Mouse (Mus musculus): ENCODE data around the gene Trappc6b. TPM values are rescaled to one million over a fixed set of nuclear protein-coding genes. Genes with fewer than 3 reads are reported as not detected.
A peak's percentile ranks its signal among the peaks of the same experiment; 100 is the strongest.

Trappc6b gene
- polyA plus RNA-seq, 1 experiment from 2014 or later: 54.1 TPM

GRCm38 (mm10) chr12:59084446-59084845, 23.2 kb upstream of the Trappc6b start:
- WGBS: 69% methylated on average over 5 of the region's 5 CpGs
- Histone ChIP-seq H3K9me3 (ENCODE audit: control insufficient read depth, low read length) (no peaks in the 10 kb centered on the region), H3K4me3 (ENCODE audit: low read depth, low read length) (no peak overlapping the region), H3K27ac (ENCODE audit: low read depth) (no peak overlapping the region), H3K27me3 (replicated peaks; ENCODE audit: control insufficient read depth, insufficient read depth, low read length) (no peaks in the 10 kb centered on the region), H3K36me3 (ENCODE audit: control insufficient read depth, insufficient read depth, low read length) (no peaks in the 10 kb centered on the region), H3K4me1 (replicated peaks; ENCODE audit: control insufficient read depth, insufficient read depth, low read length) (no peaks in the 10 kb centered on the region), H3K4me2 (ENCODE audit: low read length) (no peak overlapping the region), H3K9ac (ENCODE audit: low read length) (no peak overlapping the region)
- DNase-seq (ENCODE audit: low spot score): no peak
- no peak for ATAC-seq (replicated peaks; ENCODE audit: low FRiP score, low TSS enrichment, low read depth)

GRCm38 (mm10) chr12:59080461-59080860, 19.2 kb upstream of the Trappc6b start:
- no peaks in the 10 kb centered on the region for H3K9me3 ChIP-seq (ENCODE audit: control insufficient read depth, low read length)
- no peak overlapping the region for H3K27ac ChIP-seq (ENCODE audit: low read depth)
- H3K4me1 ChIP-seq (replicated peaks; ENCODE audit: control insufficient read depth, insufficient read depth, low read length): no peaks in the 10 kb centered on the region
- H3K9ac ChIP-seq (ENCODE audit: low read length): no peak overlapping the region
- H3K36me3 ChIP-seq (ENCODE audit: control insufficient read depth, insufficient read depth, low read length): no peaks in the 10 kb centered on the region
- H3K4me2 ChIP-seq (ENCODE audit: low read length): no peak overlapping the region
- H3K27me3 ChIP-seq (replicated peaks; ENCODE audit: control insufficient read depth, insufficient read depth, low read length): no peaks in the 10 kb centered on the region
- no peak for ATAC-seq (replicated peaks; ENCODE audit: low FRiP score, low TSS enrichment, low read depth)
- no peak for DNase-seq (ENCODE audit: low spot score)
- 81% methylated on average over 4 of the region's 4 CpGs for WGBS
- H3K4me3 ChIP-seq (ENCODE audit: low read depth, low read length): no peak overlapping the region

GRCm38 (mm10) chr12:59077883-59078282, 16.6 kb upstream of the Trappc6b start:
- ATAC-seq (replicated peaks; ENCODE audit: low FRiP score, low TSS enrichment, low read depth) (no peak), DNase-seq (ENCODE audit: low spot score) (no peak)
- Histone ChIP-seq H3K9ac (ENCODE audit: low read length) (no peak overlapping the region), H3K9me3 (ENCODE audit: control insufficient read depth, low read length) (no peaks in the 10 kb centered on the region), H3K27me3 (replicated peaks; ENCODE audit: control insufficient read depth, insufficient read depth, low read length) (no peaks in the 10 kb centered on the region), H3K27ac (ENCODE audit: low read depth) (no peak overlapping the region), H3K4me1 (replicated peaks; ENCODE audit: control insufficient read depth, insufficient read depth, low read length) (no peaks in the 10 kb centered on the region), H3K36me3 (ENCODE audit: control insufficient read depth, insufficient read depth, low read length) (peaks cover 13% of the 10 kb centered on the region), H3K4me2 (ENCODE audit: low read length) (no peak overlapping the region), H3K4me3 (ENCODE audit: low read depth, low read length) (no peak overlapping the region)
- WGBS: 90% methylated on average over 3 of the region's 3 CpGs

GRCm38 (mm10) chr12:59076996-59077395, 15.7 kb upstream of the Trappc6b start:
- no peaks in the 10 kb centered on the region for H3K27me3 ChIP-seq (replicated peaks; ENCODE audit: control insufficient read depth, insufficient read depth, low read length)
- H3K9ac ChIP-seq (ENCODE audit: low read length): no peak overlapping the region
- WGBS: 83% methylated on average over 3 of the region's 3 CpGs
- H3K4me1 ChIP-seq (replicated peaks; ENCODE audit: control insufficient read depth, insufficient read depth, low read length): no peaks in the 10 kb centered on the region
- H3K4me3 ChIP-seq (ENCODE audit: low read depth, low read length): no peak overlapping the region
- DNase-seq (ENCODE audit: low spot score) (no peak), ATAC-seq (replicated peaks; ENCODE audit: low FRiP score, low TSS enrichment, low read depth) (no peak)
- no peak overlapping the region for H3K27ac ChIP-seq (ENCODE audit: low read depth)
- peaks cover 20% of the 10 kb centered on the region for H3K36me3 ChIP-seq (ENCODE audit: control insufficient read depth, insufficient read depth, low read length)
- no peaks in the 10 kb centered on the region for H3K9me3 ChIP-seq (ENCODE audit: control insufficient read depth, low read length)
- H3K4me2 ChIP-seq (ENCODE audit: low read length): no peak overlapping the region

GRCm38 (mm10) chr12:59074052-59074451, 12.8 kb upstream of the Trappc6b start:
- H3K27me3 ChIP-seq (replicated peaks; ENCODE audit: control insufficient read depth, insufficient read depth, low read length): no peaks in the 10 kb centered on the region
- no peaks in the 10 kb centered on the region for H3K4me1 ChIP-seq (replicated peaks; ENCODE audit: control insufficient read depth, insufficient read depth, low read length)
- WGBS: 90% methylated on average over 3 of the region's 3 CpGs
- H3K36me3 ChIP-seq (ENCODE audit: control insufficient read depth, insufficient read depth, low read length): peaks cover 50% of the 10 kb centered on the region
- no peak overlapping the region for H3K27ac ChIP-seq (ENCODE audit: low read depth)
- no peak overlapping the region for H3K4me2 ChIP-seq (ENCODE audit: low read length)
- no peaks in the 10 kb centered on the region for H3K9me3 ChIP-seq (ENCODE audit: control insufficient read depth, low read length)
- H3K9ac ChIP-seq (ENCODE audit: low read length): no peak overlapping the region
- ATAC-seq (replicated peaks; ENCODE audit: low FRiP score, low TSS enrichment, low read depth) (no peak), DNase-seq (ENCODE audit: low spot score) (no peak)
- H3K4me3 ChIP-seq (ENCODE audit: low read depth, low read length): no peak overlapping the region

GRCm38 (mm10) chr12:59072286-59072685, 11.0 kb upstream of the Trappc6b start:
- no peaks in the 10 kb centered on the region for H3K27me3 ChIP-seq (replicated peaks; ENCODE audit: control insufficient read depth, insufficient read depth, low read length)

GRCm38 (mm10) chr12:59068791-59069190, 7.5 kb upstream of the Trappc6b start:
- DNase-seq (ENCODE audit: low spot score): peak; percentile 31
- Histone ChIP-seq H3K9me3 (ENCODE audit: control insufficient read depth, low read length) (no peaks in the 10 kb centered on the region), H3K36me3 (ENCODE audit: control insufficient read depth, insufficient read depth, low read length) (peaks cover 52% of the 10 kb centered on the region), H3K4me3 (ENCODE audit: low read depth, low read length) (no peak overlapping the region), H3K4me1 (replicated peaks; ENCODE audit: control insufficient read depth, insufficient read depth, low read length) (no peaks in the 10 kb centered on the region; the same call in 1 of the 2 replicates), H3K9ac (ENCODE audit: low read length) (no peak overlapping the region), H3K4me2 (ENCODE audit: low read length) (no peak overlapping the region), H3K27me3 (replicated peaks; ENCODE audit: control insufficient read depth, insufficient read depth, low read length) (no peaks in the 10 kb centered on the region), H3K27ac (ENCODE audit: low read depth) (no peak overlapping the region)
- WGBS: 93% methylated on average over 13 of the region's 13 CpGs
- ATAC-seq (replicated peaks; ENCODE audit: low FRiP score, low TSS enrichment, low read depth): no peak

More at GRCm38 (mm10) chr12:59072286-59072685, 11.0 kb upstream of the Trappc6b start:
- WGBS: 88% methylated on average over 11 of the region's 11 CpGs
- Histone ChIP-seq H3K4me2 (ENCODE audit: low read length) (no peak overlapping the region), H3K9me3 (ENCODE audit: control insufficient read depth, low read length) (no peaks in the 10 kb centered on the region), H3K4me3 (ENCODE audit: low read depth, low read length) (no peak overlapping the region), H3K27ac (ENCODE audit: low read depth) (no peak overlapping the region), H3K9ac (ENCODE audit: low read length) (no peak overlapping the region), H3K36me3 (ENCODE audit: control insufficient read depth, insufficient read depth, low read length) (peaks cover 60% of the 10 kb centered on the region), H3K4me1 (replicated peaks; ENCODE audit: control insufficient read depth, insufficient read depth, low read length) (no peaks in the 10 kb centered on the region)
- ATAC-seq (replicated peaks; ENCODE audit: low FRiP score, low TSS enrichment, low read depth): no peak
- DNase-seq (ENCODE audit: low spot score): no peak

- no peaks in the 10 kb centered on the region; the same call in 1 of the 2 replicates for H3K4me1 ChIP-seq (replicated peaks; ENCODE audit: control insufficient read depth, insufficient read depth, low read length)
- peak overlapping the region; percentile 99 for H3K9ac ChIP-seq (ENCODE audit: low read length)
- H3K36me3 ChIP-seq (ENCODE audit: control insufficient read depth, insufficient read depth, low read length): peaks cover 41% of the 10 kb centered on the region
- DNase-seq (ENCODE audit: low spot score) (no peak), ATAC-seq (replicated peaks; ENCODE audit: low FRiP score, low TSS enrichment, low read depth) (peak; percentile 61; the same call in 1 of the 2 replicates)
- H3K4me2 ChIP-seq (ENCODE audit: low read length): peak overlapping the region; percentile 66
- no peaks in the 10 kb centered on the region for H3K27me3 ChIP-seq (replicated peaks; ENCODE audit: control insufficient read depth, insufficient read depth, low read length)
- under 1% methylated on average over 41 of the region's 41 CpGs for WGBS
- peak overlapping the region; percentile 90 for H3K4me3 ChIP-seq (ENCODE audit: low read depth, low read length)
- H3K9me3 ChIP-seq (ENCODE audit: control insufficient read depth, low read length): no peaks in the 10 kb centered on the region
- peak overlapping the region; percentile 88 for H3K27ac ChIP-seq (ENCODE audit: low read depth)
Measured at GRCm38 (mm10) chr12:59067095-59067494, 5.8 kb upstream of the Trappc6b start.

GRCm38 (mm10) chr12:59066448-59067077, 5.3 kb upstream of the Trappc6b start, which contains the start of gene Pnn:
Gene Pnn, plus strand, starts transcription at chr12:59066884.
- H3K4me2 ChIP-seq (ENCODE audit: low read length): peak within 1 kb of the TSS; percentile 70
- peak within 1 kb of the TSS; percentile 90 for H3K27ac ChIP-seq (ENCODE audit: low read depth)
- peak; percentile 96 for DNase-seq (ENCODE audit: low spot score)
- no peaks in the 10 kb centered on the region; the same call in 1 of the 2 replicates for H3K4me1 ChIP-seq (replicated peaks; ENCODE audit: control insufficient read depth, insufficient read depth, low read length)
- peak; percentile 99 for ATAC-seq (replicated peaks; ENCODE audit: low FRiP score, low TSS enrichment, low read depth)
- H3K9ac ChIP-seq (ENCODE audit: low read length): peak within 1 kb of the TSS; percentile 99
- H3K36me3 ChIP-seq (ENCODE audit: control insufficient read depth, insufficient read depth, low read length): peaks cover 36% of the 10 kb centered on the region
- WGBS: under 1% methylated on average over 43 of the region's 43 CpGs
- H3K4me3 ChIP-seq (ENCODE audit: low read depth, low read length): peak within 1 kb of the TSS; percentile 90
- H3K27me3 ChIP-seq (replicated peaks; ENCODE audit: control insufficient read depth, insufficient read depth, low read length): no peaks in the 10 kb centered on the region
- H3K9me3 ChIP-seq (ENCODE audit: control insufficient read depth, low read length): no peaks in the 10 kb centered on the region
